Mouse (Mus musculus) G1E-ER4 (cell line): ENCODE measurements around the gene Tpgs1. TPM values are rescaled to one million over a fixed set of nuclear protein-coding genes. Genes with fewer than 3 reads are reported as not detected.

Experiments
- GATA1 ChIP-seq: IDR thresholded peaks from one replicate; pipeline ENCODE4 v1.8.0; 2012; ENCODE audit warnings: low read length, inconsistent platforms
- polyA plus RNA-seq: library from polyadenylated mRNA; stranded (reverse); fragments of >175 nt; gene quantifications from 2 replicates; pipeline ENCODE4 v1.2.3, GENCODE M21; 2012

Tpgs1 gene
- polyA plus RNA-seq, 1 experiment, result 126 TPM

DNA sequence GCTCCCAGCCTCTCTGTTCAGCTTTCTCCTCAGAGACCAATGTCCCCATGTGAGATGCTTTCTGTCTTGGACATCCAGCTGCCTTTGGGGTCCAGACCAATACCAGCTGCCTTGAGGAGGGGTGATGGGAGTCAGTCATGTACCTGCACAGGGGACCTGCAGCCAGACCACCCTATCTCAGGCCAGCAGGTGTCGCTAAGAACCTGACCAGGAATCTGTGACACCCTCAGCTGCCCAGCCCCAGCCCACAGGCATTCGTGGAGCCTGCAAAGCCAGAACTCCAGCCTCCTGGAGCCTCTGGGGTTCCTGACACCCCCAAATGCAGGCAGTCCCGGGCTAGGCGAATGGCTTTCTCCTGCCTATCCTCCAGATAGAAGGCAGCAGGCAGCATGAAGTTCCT lies 10.3 kb upstream of the Tpgs1 start:
- no peak for TF ChIP-seq GATA1

DNA sequence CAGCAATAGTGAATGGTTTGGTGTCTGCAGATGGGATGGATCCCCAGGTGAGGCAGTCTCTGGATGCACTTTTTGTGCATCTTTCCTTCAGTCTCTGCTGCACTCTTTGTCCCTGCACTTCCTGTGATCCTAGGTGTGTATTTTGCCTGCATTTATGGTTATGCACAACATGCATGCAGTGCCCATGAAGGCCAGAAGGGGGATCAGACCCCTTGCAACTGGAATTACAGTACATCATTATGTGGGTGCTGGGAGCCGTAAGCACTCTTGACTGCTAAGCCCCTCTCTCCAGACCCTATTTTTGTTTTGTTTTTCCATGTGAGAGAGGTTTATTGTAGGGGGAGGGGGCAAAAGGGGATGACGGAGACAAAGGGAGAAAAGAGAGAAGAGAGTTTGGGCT lies 8.9 kb upstream of the Tpgs1 start:
- no peak for TF ChIP-seq GATA1

DNA sequence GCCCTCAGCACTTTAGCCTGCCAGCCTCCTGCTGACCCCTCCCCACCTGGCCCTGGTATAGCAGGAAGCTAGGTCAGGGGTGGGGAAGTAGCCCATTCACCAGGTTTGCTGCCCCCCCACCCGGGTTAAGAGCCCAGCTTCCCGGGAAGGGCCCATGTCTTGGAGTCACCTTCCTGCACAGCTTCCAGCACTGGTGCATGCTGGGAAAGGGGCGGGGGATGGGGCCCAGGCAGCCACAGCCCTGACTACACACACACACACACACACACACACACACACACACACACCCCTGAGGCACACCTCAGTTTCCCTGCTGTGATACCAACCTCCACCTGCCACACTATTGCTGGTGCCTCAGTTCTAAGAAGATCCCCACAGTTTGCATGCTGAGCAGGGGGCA lies 7.3 kb upstream of the Tpgs1 start:
- no peak for TF ChIP-seq GATA1

DNA sequence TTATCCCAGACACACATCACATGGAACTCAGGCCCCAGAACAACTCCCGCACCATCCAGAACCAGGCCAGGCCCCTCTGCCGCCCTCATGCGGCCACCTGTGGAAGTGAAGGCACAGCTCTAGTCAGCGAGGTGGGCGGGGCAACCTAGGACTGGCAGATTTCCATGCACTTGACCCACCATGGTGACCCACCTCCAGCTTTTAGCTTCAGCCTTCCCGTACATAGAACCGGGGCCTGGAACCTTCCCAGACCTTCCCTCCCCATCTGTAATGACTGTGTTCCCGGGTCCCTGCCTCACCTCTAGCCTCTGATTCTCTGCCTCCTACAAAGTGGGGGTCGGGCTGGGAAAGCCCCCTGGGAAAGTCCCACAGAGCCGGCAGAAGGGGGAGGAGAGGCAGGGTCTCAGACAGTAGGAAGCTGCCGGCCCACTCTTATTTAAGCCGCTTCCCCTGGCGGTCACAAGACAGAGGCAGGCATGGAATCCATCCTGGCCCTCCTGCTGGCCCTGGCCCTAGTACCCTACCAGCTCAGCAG lies 5.0 kb upstream of the Tpgs1 start, which contains the start of gene Madcam1:
Madcam1 (plus strand) TSS at position 429 of the 535 bp plus-strand sequence.
- no peak for TF ChIP-seq GATA1

DNA sequence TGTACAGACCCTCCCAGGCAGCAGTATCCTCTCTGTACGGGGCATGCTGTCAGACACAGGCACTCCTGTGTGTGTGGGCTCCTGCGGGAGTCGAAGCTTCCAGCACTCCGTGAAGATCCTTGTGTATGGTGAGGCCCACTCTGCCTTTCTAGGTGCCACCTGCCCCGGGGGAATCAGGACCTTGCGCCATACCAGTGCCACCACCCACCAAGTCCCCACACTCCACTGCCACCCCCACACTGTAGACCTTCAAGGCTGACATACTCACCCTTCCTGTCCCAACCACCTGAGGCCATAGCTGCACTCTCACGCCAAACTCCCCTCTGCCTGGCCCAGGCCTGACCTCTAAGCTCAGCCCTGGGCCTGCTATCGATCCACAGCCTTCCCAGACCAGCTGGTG lies 4.1 kb upstream of the Tpgs1 start:
- no peak for TF ChIP-seq GATA1

DNA sequence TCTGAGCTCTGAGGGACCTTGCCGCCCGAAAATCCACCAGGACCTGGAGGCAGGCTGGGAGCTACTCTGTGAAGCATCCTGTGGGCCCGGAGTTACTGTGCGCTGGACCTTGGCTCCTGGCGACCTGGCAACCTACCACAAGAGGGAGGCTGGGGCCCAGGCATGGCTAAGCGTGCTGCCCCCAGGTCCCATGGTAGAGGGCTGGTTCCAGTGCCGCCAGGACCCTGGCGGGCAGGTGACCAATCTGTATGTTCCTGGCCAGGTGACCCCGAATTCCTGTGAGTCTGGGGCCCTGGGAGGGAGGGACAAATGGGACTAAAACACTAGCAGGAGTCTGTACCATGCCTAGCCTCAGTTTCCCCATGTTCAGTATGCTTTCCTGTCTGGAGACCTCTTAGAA lies 2.7 kb upstream of the Tpgs1 start:
- TF ChIP-seq GATA1, result no peak

DNA sequence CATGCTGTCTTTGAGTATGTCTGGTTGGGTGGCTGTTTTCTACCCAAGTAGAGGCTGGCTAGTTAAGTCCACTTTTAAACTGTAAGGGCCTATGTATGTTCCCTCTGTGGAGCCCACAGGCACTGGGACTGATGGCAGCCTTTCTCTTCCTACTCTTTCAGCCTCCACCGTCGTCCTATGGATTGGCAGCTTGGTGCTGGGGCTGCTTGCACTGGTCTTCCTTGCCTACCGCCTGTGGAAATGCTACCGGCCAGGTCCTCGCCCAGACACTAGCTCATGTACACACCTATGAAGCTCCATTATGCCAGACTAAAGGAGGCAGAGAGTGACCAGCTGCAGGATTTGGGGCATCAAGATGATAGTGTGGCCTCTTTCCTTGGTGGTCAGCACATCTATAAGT lies 1.1 kb upstream of the Tpgs1 start:
- no peak for TF ChIP-seq GATA1

DNA sequence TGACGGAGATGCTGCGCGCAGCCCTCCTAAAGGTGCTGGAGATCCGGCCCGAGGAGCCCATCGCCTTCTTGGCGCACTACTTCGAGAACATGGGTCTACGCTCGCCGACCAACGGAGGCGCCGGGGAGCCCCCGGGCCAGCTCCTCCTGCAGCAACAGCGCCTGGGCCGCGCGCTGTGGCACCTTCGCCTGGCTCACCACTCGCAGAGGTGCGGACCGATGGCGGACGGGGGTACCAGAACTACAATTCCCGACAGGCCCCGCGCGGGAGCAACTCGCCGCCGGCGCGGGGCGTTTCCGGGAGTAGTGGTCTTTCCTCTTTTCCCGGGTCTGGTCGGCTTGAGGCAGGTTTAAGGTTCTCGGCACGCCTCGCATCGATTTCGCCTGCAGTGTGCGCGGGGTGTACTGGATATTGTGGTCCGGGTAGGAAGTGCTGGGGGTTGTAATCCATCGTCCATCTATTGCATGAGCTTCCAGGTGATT lies 448 bp downstream of the Tpgs1 start:
- TF ChIP-seq GATA1, result no peak

DNA sequence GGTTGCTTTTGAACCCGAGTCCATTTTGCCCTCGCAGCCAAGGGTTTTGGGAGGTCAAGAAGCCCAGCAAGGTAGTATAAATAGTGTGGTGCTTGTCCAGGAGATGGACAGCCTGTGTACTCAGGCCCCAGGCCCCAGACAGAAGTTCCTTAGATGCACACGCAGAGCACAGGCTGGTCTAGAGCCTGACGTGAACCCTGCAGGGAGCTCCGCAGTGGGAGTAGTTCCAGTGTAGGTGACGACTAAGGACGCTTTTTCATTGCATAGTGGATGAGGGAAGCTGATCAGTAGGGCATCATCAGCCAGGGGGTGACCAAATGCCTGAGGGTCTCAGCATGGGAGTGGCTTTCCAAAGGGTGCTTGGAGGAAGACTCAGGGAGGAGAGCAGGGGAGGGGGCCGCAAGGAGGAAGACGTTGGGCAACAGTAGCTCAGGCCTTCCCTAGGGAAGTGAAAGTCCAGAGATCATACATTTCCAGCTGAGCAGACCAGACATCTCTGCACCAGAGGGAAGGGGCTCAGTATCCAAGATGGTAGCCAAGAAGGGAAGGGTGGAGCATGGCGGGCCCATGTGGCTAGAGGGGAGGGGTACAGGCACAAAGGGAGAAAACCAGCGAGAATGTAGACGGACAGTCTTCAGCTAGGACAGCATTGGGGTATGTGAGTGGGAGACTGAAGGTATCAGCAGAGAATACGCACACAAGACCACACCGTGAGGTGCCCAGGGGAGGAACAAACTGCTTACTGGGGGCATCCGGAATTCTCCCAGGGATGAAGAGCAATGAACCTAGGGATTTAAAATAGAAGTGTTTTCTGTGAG lies 1.1 kb downstream of the Tpgs1 start:
- no peak for TF ChIP-seq GATA1

DNA sequence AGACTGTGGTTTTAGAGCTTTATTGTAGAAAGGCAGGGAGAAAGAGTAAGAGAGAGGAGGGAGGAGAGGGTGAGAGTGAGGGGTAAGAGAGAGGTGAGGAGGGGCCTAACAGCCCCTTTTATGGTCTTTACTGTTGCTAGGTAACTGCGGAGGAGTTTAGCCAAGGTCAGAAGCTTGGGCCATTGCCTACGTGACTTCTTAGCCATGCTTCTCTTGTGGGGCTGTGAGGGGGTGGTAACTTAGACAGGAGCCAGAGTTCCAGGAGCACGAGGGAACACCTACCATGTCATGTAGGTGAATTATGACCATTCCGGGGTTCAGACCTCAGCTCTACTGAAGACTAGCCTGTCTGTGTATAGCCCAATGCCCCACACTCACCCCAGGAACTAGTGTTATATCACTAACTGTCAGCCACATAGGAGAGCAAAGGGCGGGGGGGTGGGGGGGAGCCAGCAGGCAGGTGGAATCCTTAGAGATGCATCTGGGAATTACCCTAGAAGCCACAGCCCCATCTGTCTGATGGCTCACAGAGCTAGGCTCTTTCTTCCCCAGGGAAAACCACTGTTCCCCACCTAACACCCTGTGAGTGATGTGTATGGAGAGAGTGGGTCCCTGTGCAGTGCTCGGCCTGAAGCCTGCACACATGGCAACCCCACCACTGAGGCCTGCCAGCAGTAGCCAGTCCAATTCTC lies 2.4 kb downstream of the Tpgs1 start:
- TF ChIP-seq GATA1, result no peak

DNA sequence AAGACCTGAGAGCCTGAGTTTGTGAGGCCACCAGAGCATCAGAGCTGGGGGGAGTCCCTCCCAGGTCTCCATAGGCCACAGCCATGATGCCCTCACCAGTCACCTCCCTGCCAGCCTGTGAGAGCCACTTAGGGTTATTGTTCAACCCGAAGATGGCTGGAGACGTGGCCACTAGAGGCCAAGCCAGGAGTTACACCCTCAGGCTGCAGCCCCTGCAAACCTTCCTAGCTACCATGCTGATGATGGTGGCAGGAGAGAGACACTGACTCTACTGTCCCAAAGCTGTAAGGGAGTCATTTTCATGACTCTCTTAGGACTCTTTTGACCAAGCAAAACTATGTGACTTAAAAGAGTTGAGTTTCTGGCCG lies 2.9 kb downstream of the Tpgs1 start:
- TF ChIP-seq GATA1, result no peak

DNA sequence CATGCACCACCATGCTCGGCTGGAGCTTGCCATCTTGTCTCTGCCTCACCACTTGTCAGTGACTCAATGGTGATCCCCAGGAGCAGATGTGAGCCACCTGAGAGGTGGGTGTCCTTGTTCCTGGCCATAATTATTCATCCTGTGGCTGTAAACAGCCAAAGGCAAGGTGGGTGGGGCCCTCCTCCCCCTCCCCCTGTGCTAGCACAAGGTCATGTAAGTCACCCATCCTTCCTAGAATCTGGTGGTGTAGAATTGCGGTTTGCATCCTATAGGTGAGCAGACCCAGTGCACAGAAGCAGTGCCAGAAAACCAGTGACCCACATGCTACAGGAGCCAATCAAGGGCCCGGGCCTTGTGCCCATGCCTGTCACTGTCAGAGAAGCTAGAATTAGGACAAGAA lies 3.9 kb downstream of the Tpgs1 start:
- no peak for TF ChIP-seq GATA1

DNA sequence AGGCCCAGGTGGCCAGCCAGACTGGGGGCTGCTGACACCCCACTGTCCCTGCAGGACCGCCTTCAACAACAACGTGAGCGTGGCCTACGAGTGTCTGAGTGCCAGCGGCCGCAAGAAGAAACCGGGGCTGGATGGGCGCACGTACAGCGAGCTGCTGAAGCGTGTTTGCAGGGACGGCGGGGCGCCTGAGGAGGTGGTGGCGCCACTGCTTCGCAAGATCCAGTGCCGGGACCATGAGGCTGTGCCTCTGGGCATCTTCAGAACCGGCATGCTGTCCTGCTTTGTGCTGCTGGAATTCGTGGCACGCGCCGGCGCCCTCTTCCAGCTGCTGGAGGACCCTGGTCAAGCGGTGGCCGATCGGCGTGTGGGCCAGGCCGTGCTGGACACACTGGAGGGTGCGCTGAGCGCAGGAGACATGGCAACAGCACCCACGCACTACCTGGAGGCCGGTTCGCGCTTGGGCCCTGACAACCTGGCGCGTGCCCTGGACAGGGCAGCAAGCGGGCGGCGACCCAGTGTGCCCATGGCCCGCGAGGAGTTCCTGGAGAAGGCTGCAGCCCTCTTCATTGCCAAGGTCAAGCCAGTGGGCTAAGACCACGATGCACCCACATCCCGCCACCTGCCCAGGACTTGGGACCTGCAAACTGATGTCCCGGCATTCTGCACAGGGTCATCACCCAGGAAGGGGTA lies 6.3 kb downstream of the Tpgs1 start:
- no peak for TF ChIP-seq GATA1

DNA sequence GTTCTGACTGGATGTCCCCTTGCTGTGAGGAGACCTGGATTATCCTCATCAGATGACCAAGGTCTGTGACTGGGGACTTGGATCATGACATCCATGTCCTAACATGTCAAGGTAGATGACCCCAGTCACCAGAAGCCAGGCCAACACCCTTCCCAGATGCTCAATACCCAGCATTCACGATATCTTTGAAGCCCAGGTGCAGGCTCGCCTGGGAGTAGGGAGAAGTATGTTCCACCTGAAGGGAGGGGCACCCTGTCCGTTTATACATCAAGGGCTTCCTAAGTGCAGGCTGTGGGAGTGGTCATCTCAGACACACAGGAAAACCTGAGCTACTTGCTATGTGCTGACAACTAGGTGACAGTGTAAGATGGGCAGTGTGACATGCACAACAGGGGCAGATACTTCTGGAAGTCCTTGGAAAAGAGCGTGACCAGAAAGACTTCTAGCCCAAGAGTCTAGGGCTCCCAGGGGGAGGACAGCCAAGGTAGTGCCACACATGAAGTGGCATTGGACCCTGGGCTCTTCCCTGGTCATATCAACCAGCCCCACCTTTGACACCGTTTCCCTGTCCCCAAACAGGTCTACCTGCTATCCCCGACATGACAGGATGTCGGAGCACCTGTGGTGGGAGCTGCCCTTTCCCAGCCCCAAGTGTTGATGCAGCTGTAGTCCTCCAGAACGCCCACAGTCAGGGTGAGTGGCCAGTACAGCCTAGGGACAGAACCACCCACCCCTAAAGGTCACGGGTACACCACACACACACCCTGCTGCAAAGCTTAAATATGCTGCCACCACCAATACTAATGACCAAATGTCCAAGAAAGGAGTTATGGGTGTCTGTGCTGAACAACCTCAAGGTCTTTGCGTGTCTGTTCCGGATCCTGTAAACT lies 11.7 kb downstream of the Tpgs1 start:
- TF ChIP-seq GATA1, result no peak
